Mouse (Mus musculus): ENCODE results near the gene 1700056E22Rik. TPM values are rescaled to one million over a fixed set of nuclear protein-coding genes. Genes with fewer than 3 reads are reported as not detected.

Gene 1700056E22Rik
- polyA plus RNA-seq, 1 experiment, result not detected

DNA sequence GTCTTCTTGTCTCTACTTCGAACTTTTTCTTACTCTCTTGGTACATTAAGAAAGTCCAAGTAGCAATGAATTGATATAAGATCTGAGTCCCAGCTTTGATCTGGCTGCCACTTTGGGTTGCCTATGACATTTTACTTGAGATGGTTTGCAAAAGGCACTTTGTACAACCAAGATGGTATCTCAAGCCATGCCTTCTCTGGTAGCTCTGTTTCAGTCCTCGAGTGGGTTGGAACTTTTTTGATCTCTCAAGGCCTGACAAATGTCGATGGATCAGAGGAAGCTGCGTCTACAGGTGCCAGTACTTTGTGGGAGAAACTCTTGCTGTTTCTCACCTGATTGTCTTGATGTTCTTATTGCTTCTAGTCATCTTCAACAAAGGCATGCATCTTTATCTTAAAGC lies 3.7 kb upstream of the 1700056E22Rik start:
- TF ChIP-seq GATA1 (IDR thresholded peaks at IDR 0.05; ENCODE audit: low read length), result no peak

GRCm38 (mm10) chr1:184035346-184035903 lies 1.3 kb upstream of the 1700056E22Rik start:
- no peak for TF ChIP-seq GATA1 (IDR thresholded peaks at IDR 0.05; ENCODE audit: low read length)

- TF ChIP-seq GATA1 (IDR thresholded peaks at IDR 0.05; ENCODE audit: low read length), result no peak
Observed at GRCm38 (mm10) chr1:184034741-184035181, 660 bp upstream of the 1700056E22Rik start.

GRCm38 (mm10) chr1:184033390-184034010 lies 601 bp downstream of the 1700056E22Rik start:
- TF ChIP-seq GATA1 (IDR thresholded peaks at IDR 0.05; ENCODE audit: low read length), result no peak

- no peak for TF ChIP-seq GATA1 (IDR thresholded peaks at IDR 0.05; ENCODE audit: low read length)
Observed at GRCm38 (mm10) chr1:184032682-184033389, 1.3 kb downstream of the 1700056E22Rik start.

DNA sequence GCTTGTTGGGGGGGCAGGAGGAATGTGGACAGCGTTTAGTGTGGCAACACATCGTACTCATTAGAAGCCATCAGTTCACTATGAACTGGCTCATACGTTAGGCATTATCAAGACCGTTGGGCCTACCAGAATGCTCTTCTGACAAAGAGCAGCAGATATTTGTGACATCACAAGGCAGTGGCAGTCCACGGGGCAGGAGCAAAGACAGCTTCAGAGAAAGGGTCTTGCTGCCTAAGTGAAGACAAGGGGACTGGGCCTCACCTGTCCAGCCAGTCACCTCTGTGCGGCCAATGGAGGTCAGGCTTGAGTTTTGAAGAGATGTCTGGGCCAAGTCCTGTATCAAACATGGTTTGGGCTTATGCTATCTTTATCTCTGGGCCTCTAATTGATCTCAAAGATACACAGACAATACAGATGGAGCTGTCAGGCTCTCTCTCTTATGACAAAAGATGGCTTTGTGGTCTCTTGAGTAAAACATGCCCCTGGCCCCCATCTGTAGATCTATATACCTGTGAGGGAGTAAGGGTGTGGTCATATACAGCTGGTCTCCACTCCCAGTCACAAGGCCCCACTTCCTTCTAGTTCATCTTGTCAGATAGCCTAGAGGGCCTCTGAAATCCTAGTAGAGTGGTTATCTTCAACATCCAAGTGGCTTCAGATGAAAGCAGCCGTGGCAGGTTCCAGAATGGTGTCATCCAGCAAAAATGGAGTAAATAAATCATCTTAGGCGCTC lies 3.9 kb downstream of the 1700056E22Rik start:
- TF ChIP-seq GATA1 (IDR thresholded peaks at IDR 0.05; ENCODE audit: low read length), result no peak

DNA sequence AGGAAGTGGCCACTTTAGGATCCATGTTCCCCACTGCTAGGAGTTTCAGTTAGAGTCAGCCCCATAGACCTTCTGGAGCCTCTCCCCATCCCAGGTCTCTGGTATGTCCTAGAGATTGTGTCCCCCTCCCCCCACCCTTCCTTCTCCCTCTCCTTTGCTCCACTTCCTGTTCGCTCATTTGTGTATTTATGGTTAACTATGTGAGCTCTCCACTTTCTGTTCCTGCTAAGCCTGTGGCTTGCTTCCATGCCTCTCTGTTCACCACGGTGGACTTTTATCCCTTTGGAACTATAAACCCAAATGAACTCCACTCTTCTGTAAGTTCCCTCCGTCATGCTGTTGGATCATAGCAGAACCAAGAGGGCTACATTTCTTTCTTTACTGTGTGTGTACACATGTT lies 7.1 kb downstream of the 1700056E22Rik start:
- TF ChIP-seq GATA1 (IDR thresholded peaks at IDR 0.05; ENCODE audit: low read length), result no peak

- TF ChIP-seq GATA1 (IDR thresholded peaks at IDR 0.05; ENCODE audit: low read length), result no peak
Observed at GRCm38 (mm10) chr1:184025079-184025478, 9.0 kb downstream of the 1700056E22Rik start.

DNA sequence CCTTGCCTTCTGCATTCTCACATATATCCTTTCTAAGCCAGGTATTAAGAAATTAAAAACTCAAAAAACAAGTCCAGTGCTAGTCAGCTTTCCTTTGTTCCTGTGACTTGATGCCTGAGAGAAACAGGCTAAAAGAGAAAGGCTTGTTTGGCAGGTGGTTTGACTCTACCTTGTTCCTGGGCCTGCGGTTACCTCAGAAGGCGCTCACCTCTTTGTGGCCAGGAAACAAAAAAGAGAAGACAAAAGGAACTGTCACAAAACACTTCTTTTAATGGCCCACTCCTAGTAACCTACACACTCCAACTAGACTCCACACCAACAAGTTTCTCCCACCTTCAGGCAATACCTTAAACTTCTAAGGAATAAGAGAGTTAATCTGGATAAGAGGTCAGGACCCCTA lies 9.5 kb downstream of the 1700056E22Rik start:
- no peak for TF ChIP-seq GATA1 (IDR thresholded peaks at IDR 0.05; ENCODE audit: low read length)

DNA sequence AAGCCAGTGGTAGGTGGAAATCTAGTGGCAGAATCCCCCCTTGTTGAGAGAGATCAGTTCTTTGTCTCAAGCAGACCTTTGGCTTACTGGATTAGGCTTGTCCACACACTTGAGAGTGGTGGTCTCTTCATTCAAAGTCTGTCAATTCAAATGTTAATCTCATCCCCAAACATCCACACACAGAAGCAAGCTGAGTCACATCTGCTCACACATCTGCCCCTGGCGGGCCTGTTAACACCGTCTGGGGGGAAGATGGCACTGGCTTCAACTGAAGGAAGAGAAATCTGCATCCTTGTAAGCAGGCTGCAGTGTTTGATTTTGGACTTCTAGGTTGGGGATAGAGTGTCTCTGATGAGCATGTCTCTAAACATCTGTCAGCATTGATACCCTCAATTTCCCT lies 10.1 kb downstream of the 1700056E22Rik start:
- TF ChIP-seq GATA1 (IDR thresholded peaks at IDR 0.05; ENCODE audit: low read length), result no peak

DNA sequence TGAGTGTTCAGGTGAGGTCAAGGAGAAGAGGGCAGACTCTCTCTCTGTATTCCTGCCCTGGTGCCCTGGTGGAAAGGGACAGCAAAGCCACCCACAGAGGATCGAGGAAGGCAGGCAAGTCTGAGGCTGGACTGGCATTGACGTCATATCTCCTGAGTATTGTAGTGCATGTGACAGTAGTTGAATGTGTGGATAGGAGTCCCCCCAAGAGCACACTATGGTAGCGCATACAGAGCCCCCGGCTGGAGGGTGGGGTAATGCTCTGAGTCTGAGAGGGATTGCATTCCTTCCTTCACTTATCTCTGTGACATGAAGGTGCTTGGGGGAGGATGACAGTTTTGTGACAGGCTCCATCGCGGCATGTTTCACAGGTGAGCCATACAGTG lies 14.4 kb downstream of the 1700056E22Rik start:
- TF ChIP-seq GATA1 (IDR thresholded peaks at IDR 0.05; ENCODE audit: low read length), result no peak

- TF ChIP-seq GATA1 (IDR thresholded peaks at IDR 0.05; ENCODE audit: low read length), result no peak
Observed at GRCm38 (mm10) chr1:184019042-184019721, 14.9 kb downstream of the 1700056E22Rik start.

- no peak for TF ChIP-seq GATA1 (IDR thresholded peaks at IDR 0.05; ENCODE audit: low read length)
Observed at GRCm38 (mm10) chr1:184017606-184018005, 16.5 kb downstream of the 1700056E22Rik start.

GRCm38 (mm10) chr1:184015995-184016730 lies 17.9 kb downstream of the 1700056E22Rik start:
- no peak for TF ChIP-seq GATA1 (IDR thresholded peaks at IDR 0.05; ENCODE audit: low read length)

- TF ChIP-seq GATA1 (IDR thresholded peaks at IDR 0.05; ENCODE audit: low read length), result no peak
Observed at GRCm38 (mm10) chr1:184014091-184014490, 20.0 kb downstream of the 1700056E22Rik start.
